Mouse (Mus musculus) lung, embryonic 14.5 days (tissue): ENCODE data around the gene 0610040J01Rik. TPM values are rescaled to one million over a fixed set of nuclear protein-coding genes. Genes with fewer than 3 reads are reported as not detected.

Experiments
- ATAC-seq: fragments of 200-750 bp; cut with Nextera tagmentation; 2 replicates; pipeline ENCODE4 v1.8.0; 2017; ENCODE audit warnings: mild to moderate bottlenecking, moderate TSS enrichment, moderate library complexity; ENCODE audit not compliant: insufficient read depth
- DNase-seq: peaks from one replicate; pipeline ENCODE4 v3.0.0-alpha.2; 2015
- H3K27ac ChIP-seq: fragments of 300-500 bp; sonication (generic); 2 replicates; pipeline ENCODE4 v1.5.1; 2014; ENCODE audit warnings: low read depth, mild to moderate bottlenecking, moderate library complexity
- H3K27me3 ChIP-seq: fragments of 300-500 bp; sonication (generic); 2 replicates; pipeline ENCODE4 v1.6.1; 2014; ENCODE audit warnings: low read length, control low read depth; ENCODE audit not compliant: insufficient read depth
- H3K36me3 ChIP-seq: fragments of 300-500 bp; sonication (generic); 2 replicates; pipeline ENCODE4 v1.6.1; 2014; ENCODE audit warnings: control low read depth; ENCODE audit not compliant: insufficient read depth
- H3K4me1 ChIP-seq: fragments of 300-500 bp; sonication (generic); 2 replicates; pipeline ENCODE4 v1.6.1; 2014; ENCODE audit warnings: antibody characterized with exemption, control low read depth; ENCODE audit not compliant: insufficient read depth
- H3K4me2 ChIP-seq: fragments of 300-500 bp; sonication (generic); 2 replicates; pipeline ENCODE4 v1.6.1; 2014; ENCODE audit warnings: mild to moderate bottlenecking
- H3K4me3 ChIP-seq: fragments of 300-500 bp; sonication (generic); 2 replicates; pipeline ENCODE4 v1.5.1; 2014; ENCODE audit warnings: low read depth, low read length
- H3K9ac ChIP-seq: fragments of 300-500 bp; sonication (generic); 2 replicates; pipeline ENCODE4 v1.6.1; 2014
- H3K9me3 ChIP-seq: fragments of 300-500 bp; sonication (generic); 2 replicates; pipeline ENCODE4 v1.6.1; 2016; ENCODE audit warnings: low read depth, low read length, control low read depth
- CTCF ChIP-seq: IDR thresholded peaks from 2 replicates; pipeline ENCODE4 v1.5.1; 2016; ENCODE audit warnings: antibody characterized with exemption, low read depth
- WGBS: fragments of 180-500 bp; shearing (Covaris S2); extraction: QIAGEN DNeasy Blood & Tissue Kit; methylation state at CpG from one replicate; pipeline ENCODE4 v1.1.7; 2014; 5-methylcytosine and 5-hydroxymethylcytosine counted together
- polyA plus RNA-seq: library from polyadenylated mRNA; unstranded; fragments of >200 nt; fragmentation: Nextera tagmentation; extraction: Ambion mirVana; gene quantifications from 2 replicates; pipeline ENCODE4 v1.2.1, GENCODE M21; 2014

The 0610040J01Rik gene
- polyA plus RNA-seq, 1 experiment from 2014 or later: 16.7 TPM

- no peak for DNase-seq
- H3K4me1 ChIP-seq: no peaks in the 10 kb centered on the region
- no peak for TF ChIP-seq CTCF
- WGBS: 87% methylated on average over 10 of the region's 10 CpGs
- H3K36me3 ChIP-seq: no peaks in the 10 kb centered on the region
- no peak overlapping the region for H3K27ac ChIP-seq
- H3K4me2 ChIP-seq: no peak overlapping the region
- H3K27me3 ChIP-seq: no peaks in the 10 kb centered on the region
- H3K9me3 ChIP-seq: no peaks in the 10 kb centered on the region
- no peak overlapping the region for H3K4me3 ChIP-seq
- no peak for ATAC-seq
- no peak overlapping the region for H3K9ac ChIP-seq
Measured at GRCm38 (mm10) chr5:63916457-63917139, 104.4 kb downstream of the 0610040J01Rik start.

GRCm38 (mm10) chr5:63918201-63918600 lies 106.0 kb downstream of the 0610040J01Rik start:
- peak; percentile 73; the same call in 1 of the 2 replicates for ATAC-seq
- no peaks in the 10 kb centered on the region for H3K9me3 ChIP-seq
- WGBS: 49% methylated on average over 4 of the region's 4 CpGs
- no peaks in the 10 kb centered on the region for H3K27me3 ChIP-seq
- DNase-seq: peak; percentile 61
- no peak overlapping the region for H3K27ac ChIP-seq
- no peak overlapping the region for H3K4me2 ChIP-seq
- peaks cover 8% of the 10 kb centered on the region; the same call in 1 of the 2 replicates for H3K36me3 ChIP-seq
- no peak overlapping the region for H3K9ac ChIP-seq
- no peak for TF ChIP-seq CTCF
- no peak overlapping the region for H3K4me3 ChIP-seq
- no peaks in the 10 kb centered on the region for H3K4me1 ChIP-seq

GRCm38 (mm10) chr5:63923305-63924025 lies 111.3 kb downstream of the 0610040J01Rik start:
- no peak overlapping the region for H3K4me3 ChIP-seq
- ATAC-seq (no peak), DNase-seq (peak; percentile 19)
- H3K4me2 ChIP-seq: no peak overlapping the region
- H3K4me1 ChIP-seq: no peaks in the 10 kb centered on the region
- no peak overlapping the region for H3K27ac ChIP-seq
- no peaks in the 10 kb centered on the region for H3K27me3 ChIP-seq
- H3K9ac ChIP-seq: no peak overlapping the region
- WGBS: 63% methylated on average over 13 of the region's 13 CpGs
- TF ChIP-seq CTCF: no peak
- H3K36me3 ChIP-seq: peaks cover 31% of the 10 kb centered on the region
- no peaks in the 10 kb centered on the region for H3K9me3 ChIP-seq

GRCm38 (mm10) chr5:63925035-63925628 lies 113.0 kb downstream of the 0610040J01Rik start:
- Histone ChIP-seq H3K9ac (no peak overlapping the region), H3K27me3 (no peaks in the 10 kb centered on the region), H3K4me1 (no peaks in the 10 kb centered on the region), H3K4me3 (no peak overlapping the region), H3K27ac (no peak overlapping the region), H3K9me3 (no peaks in the 10 kb centered on the region), H3K4me2 (no peak overlapping the region), H3K36me3 (peaks cover 31% of the 10 kb centered on the region)
- ATAC-seq (no peak), DNase-seq (no peak)
- no peak for TF ChIP-seq CTCF
- 87% methylated on average over 14 of the region's 14 CpGs for WGBS

- ATAC-seq: no peak
- H3K9me3 ChIP-seq: no peaks in the 10 kb centered on the region
- no peak for DNase-seq
- no peaks in the 10 kb centered on the region for H3K27me3 ChIP-seq
- 73% methylated on average over 4 of the region's 4 CpGs for WGBS
- no peak overlapping the region for H3K9ac ChIP-seq
- H3K4me2 ChIP-seq: no peak overlapping the region
- TF ChIP-seq CTCF: no peak
- no peak overlapping the region for H3K27ac ChIP-seq
- H3K4me3 ChIP-seq: no peak overlapping the region
- no peaks in the 10 kb centered on the region for H3K4me1 ChIP-seq
- peaks cover 21% of the 10 kb centered on the region for H3K36me3 ChIP-seq
Measured at GRCm38 (mm10) chr5:63930824-63931358, 118.7 kb downstream of the 0610040J01Rik start.

- Histone ChIP-seq H3K9ac (no peak overlapping the region), H3K9me3 (no peaks in the 10 kb centered on the region), H3K27me3 (no peaks in the 10 kb centered on the region), H3K4me3 (no peak overlapping the region), H3K4me2 (no peak overlapping the region), H3K4me1 (no peaks in the 10 kb centered on the region), H3K36me3 (peaks cover 19% of the 10 kb centered on the region), H3K27ac (no peak overlapping the region)
- TF ChIP-seq CTCF: no peak
- 54% methylated on average over 10 of the region's 10 CpGs for whole genome bisulfite sequencing
- DNase-seq (peak; percentile 36), ATAC-seq (peak; percentile 35; the same call in 1 of the 2 replicates)
Measured at GRCm38 (mm10) chr5:63932829-63933228, 120.7 kb downstream of the 0610040J01Rik start.

- Histone ChIP-seq H3K27me3 (no peaks in the 10 kb centered on the region), H3K36me3 (peaks cover 19% of the 10 kb centered on the region), H3K9me3 (no peaks in the 10 kb centered on the region), H3K4me1 (no peaks in the 10 kb centered on the region), H3K4me3 (no peak overlapping the region), H3K4me2 (no peak overlapping the region), H3K27ac (no peak overlapping the region), H3K9ac (no peak overlapping the region)
- WGBS: 81% methylated on average over 6 of the region's 6 CpGs
- DNase-seq: no peak
- no peak for ATAC-seq
- TF ChIP-seq CTCF: no peak
Measured at GRCm38 (mm10) chr5:63935581-63935980, 123.4 kb downstream of the 0610040J01Rik start.
